Mouse (Mus musculus) thymus, adult 18-20 months (tissue): Measurements from ENCODE around the gene Fbxw8.

Source experiments
- DNase-seq, 2 experiments: peaks; one replicate each; pipeline ENCODE4 v3.0.0; 2022; ENCODE audit warnings: mixed read lengths in 2 of 2

Gene Fbxw8

DNA sequence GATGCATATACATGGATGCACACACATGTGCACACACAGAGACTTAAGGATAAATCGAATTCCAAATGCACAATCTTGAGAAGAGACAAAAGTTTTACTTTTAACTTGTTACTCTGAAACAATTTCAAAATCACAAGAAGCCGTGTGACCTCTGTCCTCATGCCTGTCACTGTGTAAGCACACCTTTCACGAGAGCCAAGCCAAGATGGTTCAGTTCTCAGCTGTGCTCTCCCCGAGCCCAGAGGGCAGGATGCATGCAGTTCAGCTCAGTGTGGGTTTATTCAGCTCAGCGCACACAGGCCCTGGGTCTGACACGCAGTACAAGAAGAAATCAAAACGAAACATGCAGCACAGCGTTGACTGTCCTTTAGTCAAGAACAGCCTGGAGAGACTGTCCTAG, 49.7 kb downstream of the Fbxw8 start:
- no peak for DNase-seq

DNA sequence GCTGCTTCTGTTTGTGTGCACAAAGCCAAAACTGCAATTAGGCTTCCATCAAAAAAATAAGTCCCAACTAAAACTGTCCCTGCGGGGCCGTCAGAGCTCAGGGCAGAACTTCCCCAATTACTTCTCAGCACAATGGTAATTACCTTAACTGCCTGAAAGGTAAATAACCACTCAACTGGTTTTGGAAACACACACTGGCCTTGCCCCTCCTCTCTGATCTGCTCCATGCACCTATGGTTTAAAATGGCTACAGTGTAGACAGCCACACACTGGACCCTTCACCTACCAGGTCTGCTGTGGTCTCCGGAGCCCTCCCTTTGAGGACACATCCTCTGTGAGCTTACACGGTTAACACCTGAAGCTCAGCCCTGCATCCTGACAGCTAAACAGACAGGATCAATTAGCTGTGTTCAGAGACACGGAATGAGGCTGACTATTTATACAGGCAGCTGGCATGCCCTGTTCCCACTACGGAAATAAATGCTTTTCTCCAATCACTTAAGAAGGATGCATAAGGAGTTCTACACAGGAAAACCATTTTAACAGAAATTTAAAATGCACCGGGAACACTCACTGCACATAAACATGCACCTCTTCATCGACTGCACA, 55.3 kb downstream of the Fbxw8 start:
- no peak for DNase-seq

DNA sequence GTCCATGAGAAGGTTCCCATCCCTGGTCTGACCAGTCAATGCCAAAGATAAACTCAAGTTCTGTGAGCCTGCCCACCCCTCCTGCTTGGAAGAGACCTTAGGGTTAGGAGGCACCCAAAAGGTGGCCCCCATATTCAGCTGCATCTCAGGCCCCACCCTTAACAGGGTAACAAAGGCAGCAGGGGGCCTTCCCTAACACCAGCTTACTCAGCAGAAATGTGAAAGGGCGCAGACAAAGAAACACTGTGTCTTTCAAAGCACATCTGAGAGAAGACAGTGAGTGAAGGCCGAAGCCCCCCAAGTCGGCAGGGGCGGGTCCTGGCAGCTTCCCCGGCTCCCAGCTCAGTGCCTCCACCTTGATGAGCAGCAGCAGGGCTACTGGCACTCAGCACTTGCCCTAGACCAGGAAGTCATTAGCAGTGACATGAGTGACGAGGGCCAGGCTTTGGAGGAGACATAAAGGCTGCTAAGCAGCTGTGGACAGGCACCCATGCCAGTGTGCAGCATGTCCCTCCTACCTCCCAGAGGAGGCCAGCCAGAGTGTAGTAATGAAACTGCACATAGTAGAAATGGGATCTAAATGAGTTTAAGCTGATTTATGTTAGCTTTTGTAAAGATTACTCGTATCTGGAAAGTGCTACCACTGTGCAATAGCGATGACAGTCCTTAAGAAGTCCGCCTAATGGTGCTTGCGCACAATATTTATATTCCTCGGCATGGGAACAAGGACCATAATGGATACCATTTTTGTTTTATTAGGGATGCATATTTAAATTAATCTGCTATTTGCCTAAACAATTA, 56.0 kb downstream of the Fbxw8 start:
- no peak for DNase-seq

DNA sequence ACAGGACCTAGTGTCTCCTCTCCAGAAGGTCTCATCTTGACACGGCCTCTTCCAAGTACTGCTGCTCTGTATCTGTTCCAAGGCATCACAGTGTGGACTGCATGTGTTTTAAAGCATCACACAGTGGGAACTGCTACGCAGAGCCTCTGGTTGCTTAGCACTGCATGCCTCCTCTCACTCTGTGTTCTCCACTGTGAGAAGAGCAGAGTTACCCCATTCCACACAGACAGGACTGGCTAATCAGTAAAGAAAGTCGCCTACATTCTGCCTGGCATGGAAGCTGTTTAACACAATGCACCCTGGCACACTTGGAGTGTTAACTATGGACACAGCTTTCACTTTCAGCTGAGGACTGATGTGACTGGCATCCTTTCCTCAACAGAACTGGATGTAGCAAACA, 58.9 kb downstream of the Fbxw8 start:
- DNase-seq, result no peak

DNA sequence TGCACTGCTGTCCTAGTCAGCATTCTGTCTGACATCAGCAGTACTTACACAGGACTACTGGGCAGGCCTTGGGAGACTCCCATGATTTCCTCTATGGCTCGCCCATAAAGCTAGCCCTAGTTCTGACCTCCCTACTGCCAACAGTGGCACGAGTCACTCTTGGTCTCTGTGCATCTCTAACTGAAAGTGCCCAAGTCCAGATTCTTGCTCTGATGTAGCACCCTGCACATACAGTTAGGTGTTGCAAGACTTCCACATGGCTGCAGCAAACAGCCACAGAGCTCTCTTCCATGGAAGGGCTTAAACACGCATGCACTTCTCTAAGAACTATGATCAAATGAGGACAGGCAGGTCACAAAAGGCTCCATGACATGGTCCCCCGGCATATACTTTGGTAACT, 59.4 kb downstream of the Fbxw8 start:
- no peak for DNase-seq

DNA sequence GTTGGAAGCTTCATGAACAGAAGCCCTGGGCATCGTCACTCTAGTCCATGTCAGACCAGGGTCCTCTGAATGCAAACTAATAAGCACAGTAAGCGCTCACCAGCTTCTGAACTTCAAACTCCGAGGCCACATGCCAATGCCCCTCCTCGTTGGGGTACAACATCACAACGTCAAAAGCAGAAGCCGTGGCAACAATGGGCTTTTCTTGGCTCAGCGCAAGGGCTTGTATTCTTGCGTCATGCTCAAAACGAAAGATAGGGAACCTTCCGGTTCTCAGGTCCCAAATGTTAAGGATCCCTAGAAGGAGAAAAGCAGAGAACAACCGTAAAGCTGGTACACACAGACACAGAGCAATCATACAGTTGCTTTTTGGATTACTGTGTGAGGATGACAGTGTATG, 59.8 kb downstream of the Fbxw8 start:
- no peak for DNase-seq

DNA sequence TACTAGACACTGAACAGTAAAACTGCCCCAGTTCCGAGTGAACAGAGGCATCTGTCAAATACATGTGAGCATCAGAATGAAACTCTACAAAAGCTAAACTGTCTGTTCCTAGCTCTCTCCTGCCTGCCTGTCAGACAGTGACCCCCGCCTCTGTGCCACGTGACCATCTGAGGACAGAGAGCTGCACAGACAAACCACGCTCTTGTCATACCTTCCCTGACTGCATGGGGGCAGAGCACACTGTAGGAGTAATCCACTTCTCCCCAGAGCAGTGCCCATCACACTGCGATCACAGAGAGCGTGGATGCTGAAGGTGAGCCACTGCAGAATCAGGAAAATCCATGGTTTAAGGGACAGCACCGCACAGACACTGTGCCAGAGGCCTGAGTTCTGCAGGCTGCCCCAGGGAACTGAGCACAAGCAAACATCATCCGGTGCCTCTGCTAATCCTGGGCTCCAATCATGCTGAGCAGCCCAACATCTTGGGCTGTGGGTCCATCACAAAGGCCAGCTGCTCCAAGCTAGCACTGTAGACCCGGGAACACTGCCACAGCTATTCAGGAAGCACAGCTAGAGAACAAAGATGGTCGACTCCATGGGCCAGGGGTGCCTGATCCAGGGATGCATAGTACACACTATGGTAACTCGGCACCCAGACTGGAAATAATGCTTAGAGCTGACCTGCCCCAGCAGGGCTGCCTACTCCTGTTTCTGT, 61.8 kb downstream of the Fbxw8 start:
- no peak for DNase-seq

DNA sequence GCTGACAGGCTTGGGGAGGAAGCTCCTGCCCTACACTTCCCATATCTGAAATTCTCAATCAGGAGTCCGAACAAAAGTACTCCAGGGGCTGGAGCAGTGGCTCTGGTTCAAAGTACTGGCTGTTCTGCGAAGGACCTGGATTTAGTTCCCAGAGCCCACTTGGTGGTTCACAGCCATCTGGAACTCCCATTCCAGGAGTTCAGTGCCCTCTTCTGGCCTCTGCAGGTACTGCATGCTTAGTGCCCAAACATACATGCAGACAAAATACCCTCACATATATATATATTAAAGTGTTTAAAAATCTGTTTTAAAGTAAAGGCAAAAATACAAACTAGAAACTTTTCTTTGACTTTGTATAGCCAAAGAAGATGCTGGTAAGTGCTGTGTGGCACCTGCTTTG, 64.4 kb downstream of the Fbxw8 start:
- no peak for DNase-seq

DNA sequence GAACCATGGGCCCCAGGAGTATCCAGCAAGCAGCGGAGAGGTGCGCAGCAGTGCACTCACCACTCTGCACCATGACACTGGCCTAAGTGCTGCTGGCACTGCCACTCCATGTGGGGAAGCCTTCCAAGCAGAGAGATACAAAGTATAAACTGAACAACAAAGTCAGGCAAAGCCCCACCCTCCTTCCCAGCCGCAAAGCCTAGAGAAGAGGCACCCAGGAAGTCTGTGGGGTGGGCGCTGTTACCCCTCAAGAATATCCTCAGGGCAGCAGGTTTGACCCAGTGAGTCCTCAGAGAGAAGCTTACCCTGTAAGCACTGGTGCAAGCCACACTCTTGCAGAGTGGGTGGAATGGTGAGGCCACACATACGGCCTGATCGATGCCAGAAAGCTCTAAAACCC, 65.2 kb downstream of the Fbxw8 start:
- no peak for DNase-seq

DNA sequence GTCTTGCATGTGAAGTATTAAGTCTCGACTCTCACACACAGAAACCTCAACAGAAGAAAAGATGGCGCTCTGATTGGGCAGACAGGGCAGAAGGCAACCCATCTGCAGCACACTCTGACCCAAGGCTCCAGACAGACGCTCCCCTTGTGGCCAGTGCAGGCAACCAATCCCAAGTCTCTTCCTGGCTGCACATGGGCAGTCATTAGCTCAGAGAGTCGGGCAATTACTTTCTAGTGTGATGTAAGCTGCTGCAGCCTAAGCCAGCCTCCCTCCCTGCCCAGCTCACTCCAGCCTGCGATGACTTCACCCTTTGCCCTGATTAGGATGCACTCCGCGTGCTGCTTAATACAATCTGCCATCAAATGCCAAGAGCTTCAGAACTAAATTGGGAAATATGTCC, 66.2 kb downstream of the Fbxw8 start:
- DNase-seq, result no peak

DNA sequence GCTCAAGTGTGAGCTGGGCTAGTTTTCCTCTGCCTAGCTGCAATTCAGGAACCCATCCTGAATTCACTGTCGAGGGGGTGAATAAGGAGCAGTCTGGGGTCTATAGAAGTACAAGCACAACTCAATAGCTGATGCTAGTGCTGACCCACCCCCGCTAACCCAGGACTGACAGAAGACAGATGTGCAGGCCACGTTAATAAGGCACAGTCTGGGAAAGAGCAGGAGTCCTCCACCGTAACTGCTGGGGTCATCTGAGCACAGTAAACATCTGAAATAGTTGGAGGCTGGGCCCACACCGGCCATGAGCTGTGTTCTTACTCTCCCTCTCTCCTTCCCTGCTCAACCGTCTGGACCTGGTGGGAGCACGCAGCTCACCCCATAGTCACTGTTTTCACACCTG, 68.3 kb downstream of the Fbxw8 start:
- DNase-seq, result no peak

DNA sequence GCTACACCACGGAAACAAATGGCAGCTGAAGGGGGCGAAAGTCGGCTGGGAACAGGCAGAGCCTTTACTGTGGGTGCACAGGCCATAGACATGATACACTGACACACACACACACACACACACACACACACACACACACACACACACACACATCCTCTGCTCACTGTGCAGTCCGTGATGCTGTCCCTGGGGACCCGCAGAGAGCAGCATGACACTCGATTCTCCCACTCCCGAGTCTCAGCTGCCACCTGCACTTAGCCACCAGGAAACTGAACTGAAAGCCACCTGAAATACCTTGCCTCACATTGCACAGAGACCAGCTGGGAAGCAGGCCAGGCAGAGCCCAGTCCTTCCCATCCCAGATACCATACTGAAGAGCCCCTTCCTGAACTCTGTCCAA, 70.0 kb downstream of the Fbxw8 start:
- DNase-seq, result peak; percentile 33 to 52

DNA sequence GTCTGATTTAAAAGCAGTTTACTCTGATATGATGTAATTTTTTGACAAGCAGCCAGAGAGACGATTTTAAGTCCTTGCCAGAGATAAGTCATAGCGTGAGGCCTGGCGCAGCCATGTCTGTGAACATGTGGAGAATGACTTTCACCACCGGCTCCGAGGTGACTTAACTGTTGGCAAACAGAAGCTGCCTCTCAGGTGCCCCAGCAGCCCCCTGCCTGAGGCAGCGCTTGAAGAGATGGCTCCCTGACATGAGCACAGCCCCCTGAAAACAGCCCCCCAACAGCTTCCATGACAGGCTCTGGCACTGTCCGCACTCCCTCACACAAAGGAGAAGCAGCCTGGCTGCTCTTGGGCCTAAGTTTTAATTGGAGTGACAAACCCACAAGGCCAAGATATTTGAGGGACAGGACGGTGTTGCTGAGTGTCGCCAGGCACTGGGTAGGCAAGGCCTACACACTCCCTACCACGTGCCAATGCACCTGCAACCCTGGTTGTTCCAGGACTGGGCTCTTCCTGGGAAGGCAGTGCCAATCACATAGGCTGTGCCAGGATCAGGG, 71.0 kb downstream of the Fbxw8 start:
- DNase-seq, result no peak

DNA sequence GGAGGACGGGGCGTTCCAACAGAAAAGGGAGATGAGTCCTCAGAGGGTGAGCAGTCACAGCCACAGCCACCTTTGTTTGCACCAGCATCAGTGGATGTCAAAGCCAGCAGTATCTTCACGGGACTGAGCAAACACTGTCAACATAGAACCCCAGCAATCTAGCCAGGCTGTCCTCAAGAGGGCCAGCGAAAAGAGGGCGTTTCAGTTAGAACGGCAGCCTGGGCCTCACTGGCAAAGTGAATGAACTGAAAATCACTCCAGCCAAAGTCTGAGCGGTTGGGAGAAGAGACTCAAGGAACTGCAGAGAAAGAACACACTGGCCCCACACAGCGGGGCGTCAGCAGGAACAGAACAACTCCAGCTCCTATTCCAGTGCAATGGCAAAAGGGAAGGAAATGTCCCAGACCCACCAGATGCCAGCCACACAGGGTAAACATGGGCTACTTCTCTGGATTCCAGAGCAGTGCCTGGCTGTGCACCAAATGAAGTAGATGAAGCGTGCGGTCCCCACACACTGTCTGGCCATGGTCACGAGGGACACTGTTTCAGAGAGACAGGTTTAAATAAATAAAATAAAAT, 72.1 kb downstream of the Fbxw8 start:
- DNase-seq, result no peak

DNA sequence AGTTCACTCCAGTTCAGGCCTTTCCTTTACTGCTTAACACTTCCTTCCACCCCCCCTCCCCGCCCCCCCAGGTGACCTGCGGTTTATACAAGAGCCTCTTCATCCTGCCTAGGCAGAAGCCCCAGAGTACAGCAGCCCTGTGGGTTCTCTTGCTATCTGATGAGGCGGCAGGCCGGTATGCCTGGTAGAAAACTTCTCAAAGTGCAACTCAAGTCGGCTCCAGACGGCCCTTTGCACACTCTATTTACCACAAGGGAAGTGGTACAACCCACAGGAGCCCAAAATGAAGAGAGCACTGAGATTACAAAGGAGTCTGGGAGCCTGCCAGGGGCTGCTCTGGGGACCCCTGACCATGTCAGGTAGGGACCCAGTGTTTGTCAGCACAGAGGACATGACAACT, 73.3 kb downstream of the Fbxw8 start:
- DNase-seq, result peak; percentile 70 to 85

DNA sequence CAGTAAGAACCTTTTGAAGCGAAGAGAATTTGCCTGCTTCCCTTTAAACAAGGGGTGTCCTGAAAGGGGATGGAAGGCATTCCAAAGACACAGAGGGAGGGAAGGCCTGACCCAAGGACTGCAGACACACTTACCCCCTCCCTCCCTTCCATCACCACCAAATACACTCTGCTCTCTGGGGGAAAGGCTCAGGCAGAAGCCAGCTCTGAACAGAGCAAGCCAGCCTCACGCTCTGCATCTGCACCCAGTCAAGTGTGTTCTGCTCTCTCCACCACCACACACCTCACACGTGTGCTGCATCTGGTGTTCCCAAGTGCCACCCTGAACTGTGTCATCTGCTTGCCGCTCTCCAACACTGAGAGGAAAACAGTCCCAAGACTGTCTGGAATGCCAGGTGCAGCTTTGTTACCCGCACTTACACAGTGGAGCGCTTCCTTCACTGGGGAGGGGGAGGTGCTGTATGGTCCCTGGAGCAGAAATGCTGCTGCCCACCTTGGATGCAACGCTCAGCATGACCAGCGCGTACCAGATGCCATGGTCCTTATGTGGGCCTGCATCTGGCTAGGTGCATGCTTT, 73.8 kb downstream of the Fbxw8 start:
- DNase-seq, result peak; percentile 43 to 67

DNA sequence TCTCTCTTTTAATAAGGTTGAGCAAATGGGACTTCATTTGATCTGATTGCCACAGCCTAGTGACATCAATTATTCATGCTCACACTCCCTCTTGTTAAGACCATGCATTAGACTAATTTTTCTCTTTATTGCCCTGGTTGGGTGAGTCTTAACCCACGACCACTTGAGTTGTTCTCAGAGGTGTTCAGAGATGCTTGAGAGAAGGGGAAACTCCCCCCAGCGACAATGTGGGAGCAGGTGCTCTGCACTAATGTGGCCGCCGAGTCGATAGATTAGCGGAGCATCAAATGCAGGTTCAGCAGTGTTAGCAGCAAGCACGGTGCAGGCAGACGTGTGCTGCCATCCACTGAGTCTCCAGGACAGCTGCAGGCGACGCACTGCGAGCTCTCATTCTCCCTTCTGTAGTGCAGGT, 75.4 kb downstream of the Fbxw8 start:
- DNase-seq, result no peak

DNA sequence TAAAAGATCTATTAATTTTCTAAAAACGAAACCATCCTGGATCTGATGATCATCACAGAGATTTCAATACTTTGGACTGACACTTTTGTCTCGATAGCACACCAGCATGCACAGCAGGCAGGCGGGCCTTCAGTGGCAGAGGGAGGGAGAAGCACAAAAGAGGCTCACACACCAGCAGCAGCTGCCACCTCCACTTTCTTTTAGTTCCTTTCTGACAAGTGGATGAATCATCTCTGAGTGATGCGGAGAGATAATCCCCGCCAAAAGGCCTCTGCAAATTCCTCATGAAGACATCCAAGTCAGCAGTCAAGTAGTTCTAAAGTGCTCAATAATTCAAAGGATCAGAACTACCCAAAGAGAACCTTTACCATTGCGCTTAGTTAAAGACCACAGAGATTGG, 75.9 kb downstream of the Fbxw8 start:
- no peak for DNase-seq

DNA sequence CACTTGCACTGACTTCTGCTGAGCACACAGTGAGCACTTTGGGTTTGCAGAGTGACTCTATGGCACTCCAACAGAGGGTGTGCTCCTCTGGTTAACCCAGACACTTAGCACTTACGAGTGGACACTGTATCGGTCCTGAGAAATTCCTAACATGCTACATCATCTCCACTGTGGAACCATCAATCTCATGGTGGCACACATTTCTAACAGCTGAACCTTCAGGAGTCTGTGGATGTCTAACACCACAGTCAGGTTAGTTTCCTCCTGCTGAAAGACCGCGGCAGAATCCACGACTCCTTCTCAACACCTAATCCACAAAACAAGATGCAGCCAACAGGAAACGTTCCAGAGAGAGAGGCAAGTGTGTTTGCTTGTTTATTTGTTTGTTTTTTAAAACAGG, 76.7 kb downstream of the Fbxw8 start:
- DNase-seq, result no peak

DNA sequence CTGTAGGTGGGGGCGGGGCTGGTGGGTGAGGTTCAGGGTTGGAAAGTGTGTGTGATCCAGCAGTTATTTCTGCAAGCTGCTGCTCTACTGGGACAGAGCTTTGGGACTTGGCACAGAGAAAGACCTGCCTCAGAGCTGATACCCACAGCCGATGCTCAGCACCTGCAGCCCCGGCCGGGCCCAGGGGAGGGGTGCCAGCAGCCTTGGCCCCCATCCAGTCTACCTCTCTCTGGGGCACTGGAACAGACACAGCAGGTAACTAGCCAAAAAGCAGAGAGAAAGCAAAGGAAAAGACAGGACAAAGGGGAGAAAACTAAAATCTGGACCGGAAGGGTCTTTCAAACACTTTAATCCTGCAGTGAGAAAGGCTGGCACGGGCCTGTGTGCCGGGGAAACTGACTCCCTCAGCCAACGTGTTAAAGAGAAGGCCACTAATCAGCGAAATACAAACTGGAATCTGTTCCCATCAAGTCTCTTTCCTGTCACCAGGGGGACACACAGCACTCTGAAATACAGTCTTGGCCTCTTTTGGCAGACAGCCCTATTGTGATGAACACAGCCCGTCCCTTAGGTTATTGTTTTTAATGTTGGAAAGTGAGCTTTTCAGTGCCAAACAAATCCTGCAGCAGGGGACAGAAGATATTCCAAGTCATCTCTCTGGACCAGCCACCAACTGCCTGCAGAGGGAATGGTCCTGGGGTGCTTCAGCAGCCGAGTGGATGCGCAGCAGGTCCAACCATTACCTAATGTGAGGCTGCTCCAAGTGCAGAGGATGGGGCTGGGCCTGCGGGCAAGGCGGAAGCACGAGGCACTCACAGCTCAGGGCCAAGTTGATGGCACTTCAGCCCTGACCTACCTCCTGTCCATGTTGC, 78.3 kb downstream of the Fbxw8 start:
- DNase-seq, result no peak

DNA sequence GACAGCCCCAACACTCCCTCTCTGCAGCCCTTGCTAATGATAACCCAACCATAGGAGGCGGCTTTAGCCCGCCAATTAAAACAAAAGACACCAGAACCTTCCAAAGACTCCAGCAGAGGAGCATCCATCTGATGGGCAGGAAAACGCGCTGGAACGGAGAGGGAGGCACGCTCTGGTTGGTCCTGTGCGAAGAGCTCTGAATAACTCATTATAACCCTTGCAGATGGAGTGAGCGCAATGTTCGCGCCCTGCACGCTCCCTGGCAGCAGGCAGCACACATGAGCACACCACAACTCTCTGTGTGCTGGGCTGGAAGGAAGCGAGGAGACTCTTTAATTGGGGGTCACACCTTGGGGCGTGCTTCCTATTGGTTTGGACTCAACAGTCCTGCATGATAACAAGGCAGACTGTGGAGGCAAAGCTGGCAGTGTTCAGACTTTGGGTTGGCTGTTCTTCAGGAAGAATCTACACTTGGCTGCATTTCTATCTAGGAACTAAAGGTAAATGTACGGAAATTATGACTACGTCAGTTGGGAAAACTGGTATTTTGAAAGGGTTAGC, 82.0 kb downstream of the Fbxw8 start:
- no peak for DNase-seq

DNA sequence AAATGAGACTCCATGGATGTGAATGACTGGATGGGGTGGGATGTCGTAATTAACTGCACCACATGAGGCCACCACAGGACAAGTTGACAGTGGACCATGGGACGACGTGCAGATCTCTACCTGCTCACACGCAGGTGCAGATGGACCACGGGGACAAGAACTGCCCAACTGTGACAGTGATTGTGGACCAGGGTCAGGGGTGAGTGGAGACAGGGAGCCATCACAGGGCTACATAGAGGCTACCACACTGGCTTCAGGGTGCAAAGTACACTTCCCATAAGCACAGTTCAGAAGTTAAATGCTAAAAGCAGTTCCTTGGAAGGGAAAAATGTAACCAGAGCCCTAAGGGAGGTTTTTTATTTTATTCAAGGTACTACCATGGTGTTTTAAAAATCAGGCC, 83.5 kb downstream of the Fbxw8 start:
- DNase-seq, result no peak
